Mouse (Mus musculus) heart, embryonic 14.5 days (tissue): ENCODE results near the gene Foxi1. TPM values are rescaled to one million over a fixed set of nuclear protein-coding genes. Genes with fewer than 3 reads are reported as not detected.
"Not testable (repeated sequence)": the region's sequence is repeated elsewhere in the genome, so short reads cannot be mapped to it uniquely, and the experiment has no call there.

Experiments
- ATAC-seq: fragments of 200-750 bp; cut with Nextera tagmentation; 2 replicates; pipeline ENCODE4 v1.8.0; 2017; ENCODE audit warnings: low read depth, moderate TSS enrichment; ENCODE audit not compliant: insufficient number of reproducible peaks, insufficient read depth, low FRiP score
- H3K27ac ChIP-seq, 2 experiments: fragments of 200-500 bp in 1 of 2; fragments of 300-500 bp in 1 of 2; sonication (generic) in 1 of 2; replicated peaks in 1 of 2; 2 replicates each; pipeline ENCODE4 v1.5.1; 2012 to 2014; ENCODE audit warnings: low read depth in 2 of 2, low read length in 2 of 2, control low read depth in 1 of 2, mild to moderate bottlenecking in 1 of 2, mixed read lengths in 1 of 2; ENCODE audit not compliant: control insufficient read depth in 1 of 2, insufficient read depth in 1 of 2
- H3K27me3 ChIP-seq: fragments of 300-500 bp; sonication (generic); 2 replicates; pipeline ENCODE4 v1.6.1; 2014; ENCODE audit warnings: mild to moderate bottlenecking, low read length, control low read depth; ENCODE audit not compliant: control insufficient read depth, insufficient read depth
- H3K36me3 ChIP-seq: fragments of 300-500 bp; sonication (generic); 2 replicates; pipeline ENCODE4 v1.6.1; 2014; ENCODE audit warnings: mild to moderate bottlenecking, control low read depth, low read length, mixed read lengths; ENCODE audit not compliant: control insufficient read depth, insufficient read depth
- H3K4me1 ChIP-seq, 2 experiments: fragments of 200-500 bp in 1 of 2; fragments of 300-500 bp in 1 of 2; sonication (generic) in 1 of 2; 2 replicates each; pipeline ENCODE4 v1.6.1; 2012 to 2014; ENCODE audit warnings: low read length in 2 of 2, control low read depth in 1 of 2, mixed read lengths in 1 of 2; ENCODE audit not compliant: control insufficient read depth in 2 of 2, insufficient read depth in 2 of 2
- H3K4me2 ChIP-seq: fragments of 300-500 bp; sonication (generic); 2 replicates; pipeline ENCODE4 v1.6.1; 2014; ENCODE audit warnings: mild to moderate bottlenecking, low read length
- H3K4me3 ChIP-seq, 2 experiments: fragments of 200-500 bp in 1 of 2; fragments of 300-500 bp in 1 of 2; sonication (generic) in 1 of 2; 2 replicates each; pipeline ENCODE4 v1.5.1; 2012 to 2014; ENCODE audit warnings: low read length in 2 of 2, mild to moderate bottlenecking in 2 of 2, control low read depth in 1 of 2, low read depth in 1 of 2, moderate library complexity in 1 of 2; ENCODE audit not compliant: control insufficient read depth in 1 of 2, insufficient read depth in 1 of 2
- H3K9ac ChIP-seq: fragments of 300-500 bp; sonication (generic); 2 replicates; pipeline ENCODE4 v1.6.1; 2014; ENCODE audit warnings: mild to moderate bottlenecking, low read length
- H3K9me3 ChIP-seq: fragments of 300-500 bp; sonication (generic); 2 replicates; pipeline ENCODE4 v1.6.1; 2016; ENCODE audit warnings: low read length, control low read depth; ENCODE audit not compliant: control insufficient read depth
- WGBS: fragments of 180-500 bp; shearing (Covaris S2); extraction: QIAGEN DNeasy Blood & Tissue Kit; methylation state at CpG from one replicate; pipeline ENCODE4 v1.1.7; 2014; 5-methylcytosine and 5-hydroxymethylcytosine counted together
- polyA plus RNA-seq: library from polyadenylated mRNA; unstranded; fragments of >200 nt; fragmentation: Nextera tagmentation; extraction: Ambion mirVana; gene quantifications from 2 replicates; pipeline ENCODE4 v1.2.1, GENCODE M21; 2014

The Foxi1 gene
- polyA plus RNA-seq, 1 experiment from 2014 or later = not detected

GRCm38 (mm10) chr11:34227180-34227579 lies 19.3 kb upstream of the Foxi1 start:
- H3K4me2 ChIP-seq = no peak overlapping the region
- H3K9me3 ChIP-seq = no peaks in the 10 kb centered on the region
- WGBS = 54% methylated on average over 1 of the region's 1 CpGs
- H3K4me3 ChIP-seq = no peak overlapping the region
- H3K9ac ChIP-seq = no peak overlapping the region
- H3K27ac ChIP-seq = no peak overlapping the region
- no peaks in the 10 kb centered on the region for H3K27me3 ChIP-seq
- no peaks in the 10 kb centered on the region for H3K36me3 ChIP-seq
- no peak for ATAC-seq
- H3K4me1 ChIP-seq = no peaks in the 10 kb centered on the region

- H3K27ac ChIP-seq, H3K4me3 ChIP-seq, H3K9ac ChIP-seq, H3K27me3 ChIP-seq, H3K36me3 ChIP-seq, H3K4me2 ChIP-seq, H3K9me3 ChIP-seq, H3K4me1 ChIP-seq, ATAC-seq: not testable (repeated sequence)
- WGBS = 88% methylated on average over 4 of the region's 4 CpGs
Observed at GRCm38 (mm10) chr11:34220596-34220995, 12.7 kb upstream of the Foxi1 start.

- 12% methylated on average over 5 of the region's 5 CpGs for WGBS
- no peak overlapping the region for H3K4me3 ChIP-seq
- H3K4me1 ChIP-seq = no peaks in the 10 kb centered on the region
- H3K27ac ChIP-seq = no peak overlapping the region
- no peak for ATAC-seq
- H3K9me3 ChIP-seq = no peaks in the 10 kb centered on the region
- no peak overlapping the region for H3K4me2 ChIP-seq
- H3K36me3 ChIP-seq = no peaks in the 10 kb centered on the region
- H3K9ac ChIP-seq = no peak overlapping the region
- no peaks in the 10 kb centered on the region for H3K27me3 ChIP-seq
Observed at GRCm38 (mm10) chr11:34212853-34213252, 5.0 kb upstream of the Foxi1 start.

- Histone ChIP-seq H3K9me3 (no peaks in the 10 kb centered on the region), H3K27ac (no peak overlapping the region), H3K27me3 (no peaks in the 10 kb centered on the region), H3K36me3 (no peaks in the 10 kb centered on the region), H3K9ac (no peak overlapping the region), H3K4me1 (no peaks in the 10 kb centered on the region), H3K4me3 (no peak overlapping the region), H3K4me2 (no peak overlapping the region)
- 33% methylated on average over 1 of the region's 1 CpGs for WGBS
- ATAC-seq = no peak
Observed at GRCm38 (mm10) chr11:34202769-34203168, 5.1 kb downstream of the Foxi1 start.

- Histone ChIP-seq H3K4me2 (no peak overlapping the region), H3K9me3 (no peaks in the 10 kb centered on the region), H3K4me1 (peaks cover 2 to 8% of the 10 kb centered on the region in 2 experiments; a peak in 3 of 4 replicates), H3K27ac (no peak overlapping the region), H3K4me3 (no peak overlapping the region), H3K9ac (no peak overlapping the region), H3K36me3 (no peaks in the 10 kb centered on the region), H3K27me3 (no peaks in the 10 kb centered on the region)
- WGBS = 85% methylated on average over 3 of the region's 3 CpGs
- ATAC-seq = no peak
Observed at GRCm38 (mm10) chr11:34195142-34195541, 12.7 kb downstream of the Foxi1 start.

GRCm38 (mm10) chr11:34194158-34194941 lies 13.5 kb downstream of the Foxi1 start:
- H3K36me3 ChIP-seq = no peaks in the 10 kb centered on the region
- no peak overlapping the region for H3K4me3 ChIP-seq
- no peak overlapping the region for H3K4me2 ChIP-seq
- no peak overlapping the region for H3K27ac ChIP-seq
- peaks cover 2 to 8% of the 10 kb centered on the region in 2 experiments; a peak in 3 of 4 replicates for H3K4me1 ChIP-seq
- ATAC-seq = no peak
- no peaks in the 10 kb centered on the region for H3K9me3 ChIP-seq
- 39% methylated on average over 9 of the region's 9 CpGs for WGBS
- no peak overlapping the region for H3K9ac ChIP-seq
- H3K27me3 ChIP-seq = no peaks in the 10 kb centered on the region

GRCm38 (mm10) chr11:34193658-34194057 lies 14.2 kb downstream of the Foxi1 start:
- Histone ChIP-seq H3K4me1 (peaks cover 2 to 8% of the 10 kb centered on the region in 2 experiments; a peak in 3 of 4 replicates), H3K4me2 (no peak overlapping the region), H3K27me3 (no peaks in the 10 kb centered on the region), H3K27ac (no peak overlapping the region), H3K4me3 (no peak overlapping the region), H3K36me3 (no peaks in the 10 kb centered on the region), H3K9me3 (no peaks in the 10 kb centered on the region), H3K9ac (no peak overlapping the region)
- no peak for ATAC-seq
- WGBS = 52% methylated on average over 3 of the region's 3 CpGs

- H3K36me3 ChIP-seq = no peaks in the 10 kb centered on the region
- no peaks in the 10 kb centered on the region for H3K9me3 ChIP-seq
Observed at GRCm38 (mm10) chr11:34184266-34184665, 23.6 kb downstream of the Foxi1 start.

More at GRCm38 (mm10) chr11:34184266-34184665, 23.6 kb downstream of the Foxi1 start:
- H3K9ac ChIP-seq = no peak overlapping the region
- WGBS = 65% methylated on average over 2 of the region's 2 CpGs
- no peaks in the 10 kb centered on the region for H3K27me3 ChIP-seq
- no peak overlapping the region for H3K4me2 ChIP-seq
- H3K4me3 ChIP-seq = no peak overlapping the region
- ATAC-seq = no peak
- no peak overlapping the region for H3K27ac ChIP-seq
- peaks cover 4 to 12% of the 10 kb centered on the region in 2 experiments; a peak in 3 of 4 replicates for H3K4me1 ChIP-seq
